Mouse (Mus musculus) neural tube, embryonic 10.5 days (tissue): ENCODE results near the gene Aldh3a2.
"Not testable (repeated sequence)": the region's sequence is repeated elsewhere in the genome, so short reads cannot be mapped to it uniquely, and the experiment has no call there.

Experiments
- DNase-seq: peaks from one replicate; pipeline ENCODE4 v3.0.0-alpha.2; 2017; ENCODE audit warnings: low spot score; ENCODE audit errors: extremely low spot score

Gene Aldh3a2

DNA sequence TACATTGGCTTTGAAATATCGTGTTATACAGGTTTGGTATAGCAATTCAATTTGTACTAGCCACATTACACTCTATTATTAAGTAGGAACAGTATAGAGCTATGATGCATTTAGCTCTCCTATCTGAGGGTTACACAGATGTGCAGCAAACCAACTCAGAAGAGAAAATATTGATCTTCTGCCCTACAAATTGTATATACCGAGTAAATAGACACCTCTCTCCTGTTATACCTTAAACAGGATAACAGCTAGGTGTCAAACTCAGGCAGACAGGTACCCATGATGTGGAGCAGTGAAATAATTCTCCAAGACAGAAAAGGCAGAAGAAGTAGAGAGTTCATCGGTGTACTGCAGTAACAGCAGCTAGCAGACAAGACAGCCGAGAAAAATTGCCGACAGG, 91.5 kb downstream of the Aldh3a2 start:
- no peak for DNase-seq

DNA sequence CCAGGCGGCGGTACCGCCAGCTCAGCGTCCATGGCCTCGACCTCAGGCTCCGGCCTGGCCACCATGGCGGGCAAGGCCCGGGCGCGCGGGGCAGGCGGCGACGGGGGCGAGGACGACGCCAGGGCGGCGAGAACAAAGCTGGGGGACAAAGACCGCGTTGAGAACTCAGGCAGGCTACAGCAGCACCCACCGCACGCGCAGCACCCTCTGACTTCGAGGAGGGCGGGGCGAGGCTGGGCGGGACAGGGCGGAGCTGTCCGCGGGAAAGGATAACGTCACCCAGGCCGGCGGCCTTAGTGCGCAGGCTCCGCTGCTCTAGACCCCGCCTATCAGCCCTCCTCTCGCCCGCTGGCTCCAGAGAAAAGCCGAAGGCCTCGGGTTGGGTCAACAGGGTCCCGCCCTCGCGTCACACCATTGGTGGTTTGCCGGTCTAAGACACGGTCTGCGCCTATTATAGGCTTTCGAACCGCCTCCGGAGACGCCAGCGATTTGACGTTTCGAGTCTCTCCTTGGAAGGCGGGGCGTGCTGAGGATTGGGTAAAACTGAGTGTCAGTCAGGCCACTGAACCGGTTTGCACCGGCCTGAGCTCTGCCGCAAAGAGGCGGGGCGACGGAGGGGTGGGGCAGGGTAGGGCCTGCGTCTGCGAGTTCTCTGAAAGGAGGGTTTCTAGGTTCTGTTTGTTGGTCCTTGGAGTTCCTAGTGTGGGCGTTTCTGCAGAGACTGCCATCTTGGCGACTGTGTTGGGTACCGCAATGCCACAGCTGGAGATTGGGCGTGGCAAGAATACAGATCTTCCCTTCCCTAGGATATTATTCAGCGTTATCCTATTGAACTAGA, 92.2 kb downstream of the Aldh3a2 start, which contains the start of gene Usp22:
TSS of gene Usp22 (minus strand) at position 235 of the 838 bp plus-strand sequence.
- peak; percentile 98 for DNase-seq

GRCm38 (mm10) chr11:61174291-61174820, 92.9 kb downstream of the Aldh3a2 start:
- DNase-seq, result peak; percentile 82

- not testable (repeated sequence) for DNase-seq
Measured at GRCm38 (mm10) chr11:61173477-61173876, 93.8 kb downstream of the Aldh3a2 start.
